Mouse (Mus musculus): ENCODE data around the gene Naip6. TPM values are rescaled to one million over a fixed set of nuclear protein-coding genes. Genes with fewer than 3 reads are reported as not detected.
"Not testable (repeated sequence)": the region's sequence is repeated elsewhere in the genome, so short reads cannot be mapped to it uniquely, and the experiment has no call there.

The Naip6 gene
- polyA plus RNA-seq (2015; fragmentation: Nextera tagmentation; extraction: Ambion mirVana) = 0.29 and 0.44 TPM in 2 replicates

DNA sequence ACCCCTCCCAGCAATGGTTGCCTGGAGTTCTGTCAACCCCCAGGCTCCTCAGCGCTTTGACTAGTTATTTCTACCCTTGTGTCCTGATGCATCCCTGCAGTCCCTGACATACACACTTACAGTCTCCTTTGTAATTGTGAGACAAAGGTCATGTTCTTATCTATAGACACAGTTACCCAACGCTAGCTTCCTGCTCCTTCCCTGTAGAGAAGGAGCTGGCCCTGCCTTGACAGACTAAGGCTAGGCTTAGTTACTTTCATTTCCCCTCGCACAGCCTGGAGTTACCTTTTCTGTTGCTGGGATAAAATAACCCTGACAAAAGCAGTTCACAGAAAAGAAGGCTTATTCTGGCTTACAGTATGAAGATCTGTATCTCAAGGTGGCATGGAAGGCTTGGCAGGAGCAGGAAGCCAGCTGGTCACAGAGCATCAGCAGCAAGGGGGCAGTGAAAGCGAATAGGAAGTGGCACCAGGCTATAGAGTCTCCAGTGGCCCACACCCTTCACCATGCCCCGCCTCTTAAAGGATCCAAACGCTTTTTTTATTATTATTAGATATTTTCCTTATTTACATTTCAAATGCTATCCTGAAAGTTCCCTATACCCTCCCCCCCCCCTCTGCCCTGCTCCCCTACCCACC is at the start of gene Naip6:
Naip6 (minus strand) TSS at position 419 of the 638 bp plus-strand sequence.
- H3K4me2 ChIP-seq (ENCODE audit: low read depth, low read length); H3K27me3 ChIP-seq (ENCODE audit: control insufficient read depth, insufficient read depth, low read depth, low read length); H3K36me3 ChIP-seq (ENCODE audit: control insufficient read depth, insufficient read depth); H3K27ac ChIP-seq (ENCODE audit: low read length); H3K9me3 ChIP-seq (replicated peaks; ENCODE audit: control insufficient read depth, low read length); H3K4me3 ChIP-seq (ENCODE audit: low read depth, low read length); H3K4me1 ChIP-seq (ENCODE audit: control insufficient read depth, low read depth, low read length); H3K9ac ChIP-seq (ENCODE audit: low read depth, low read length): not testable (repeated sequence)
- 30% methylated on average over 6 of the region's 6 CpGs for WGBS (ENCODE audit: insufficient replicate concordance)
- peak; percentile 39; the same call in 1 of the 2 replicates for ATAC-seq (ENCODE audit: low read depth)

DNA sequence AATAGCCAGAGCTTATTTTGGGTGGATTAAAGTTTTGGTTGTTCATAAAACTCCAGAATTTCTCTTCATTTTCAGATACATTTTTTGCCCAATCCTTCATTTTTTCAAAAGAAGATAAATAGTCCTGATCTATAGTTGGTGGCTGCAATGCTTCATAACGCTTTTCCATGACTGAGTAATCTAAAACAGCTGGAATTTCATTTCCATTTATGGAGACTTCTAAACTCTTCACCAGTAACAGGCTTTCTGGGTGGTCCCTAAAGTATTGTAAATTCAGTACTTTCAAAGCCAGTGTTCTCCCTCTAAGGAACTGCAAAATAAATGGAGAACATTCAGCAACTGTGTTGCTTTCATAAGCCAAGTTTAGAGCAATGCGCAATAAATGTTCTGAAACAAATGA is 34.8 kb upstream of the Naip6 start:
- H3K27me3 ChIP-seq (ENCODE audit: control insufficient read depth, insufficient read depth, low read depth, low read length); H3K36me3 ChIP-seq (ENCODE audit: control insufficient read depth, insufficient read depth); ATAC-seq (ENCODE audit: low read depth); H3K9me3 ChIP-seq (replicated peaks; ENCODE audit: control insufficient read depth, low read length); H3K4me1 ChIP-seq (ENCODE audit: control insufficient read depth, low read depth, low read length); H3K4me3 ChIP-seq (ENCODE audit: low read depth, low read length); H3K9ac ChIP-seq (ENCODE audit: low read depth, low read length); H3K27ac ChIP-seq (ENCODE audit: low read length); H3K4me2 ChIP-seq (ENCODE audit: low read depth, low read length): not testable (repeated sequence)
- WGBS (ENCODE audit: insufficient replicate concordance) = 61% methylated on average over 2 of the region's 2 CpGs

DNA sequence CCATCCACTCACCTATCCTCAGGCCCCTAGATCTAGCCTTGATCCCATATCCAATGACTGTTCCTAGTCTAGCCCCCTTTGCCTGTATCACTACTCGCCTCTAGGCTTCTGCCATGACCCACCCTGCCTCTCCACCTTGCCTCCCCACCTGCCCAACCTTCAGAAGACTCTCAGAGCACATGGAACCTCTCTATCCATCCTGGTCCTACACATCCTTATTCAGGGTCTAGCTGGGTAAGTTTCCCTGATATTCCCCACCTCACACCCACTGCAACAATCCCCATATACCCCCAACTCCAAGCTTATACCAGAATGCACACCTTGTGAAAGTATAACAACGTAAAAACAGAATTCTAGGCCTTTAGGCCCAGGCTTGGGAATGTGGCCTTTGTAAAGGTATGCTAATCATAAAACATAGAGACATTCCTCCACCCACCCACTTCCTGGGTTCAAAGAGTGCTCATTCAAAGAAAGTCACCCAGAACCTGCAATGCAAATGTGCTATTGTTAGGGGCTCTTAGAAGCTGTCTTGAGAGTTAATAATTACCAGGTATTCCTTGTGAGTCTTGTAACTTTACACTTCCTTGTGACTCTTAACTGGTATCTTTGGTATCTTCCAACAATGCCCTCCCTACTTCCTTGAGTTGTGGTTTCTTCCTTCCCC is 32.2 kb upstream of the Naip6 start:
- not testable (repeated sequence) for H3K4me3 ChIP-seq (ENCODE audit: low read depth, low read length); H3K9ac ChIP-seq (ENCODE audit: low read depth, low read length); H3K4me1 ChIP-seq (ENCODE audit: control insufficient read depth, low read depth, low read length); H3K36me3 ChIP-seq (ENCODE audit: control insufficient read depth, insufficient read depth); H3K4me2 ChIP-seq (ENCODE audit: low read depth, low read length); ATAC-seq (ENCODE audit: low read depth); H3K9me3 ChIP-seq (replicated peaks; ENCODE audit: control insufficient read depth, low read length); H3K27me3 ChIP-seq (ENCODE audit: control insufficient read depth, insufficient read depth, low read depth, low read length); H3K27ac ChIP-seq (ENCODE audit: low read length)
- WGBS (ENCODE audit: insufficient replicate concordance) = 32% methylated on average over 1 of the region's 2 CpGs

DNA sequence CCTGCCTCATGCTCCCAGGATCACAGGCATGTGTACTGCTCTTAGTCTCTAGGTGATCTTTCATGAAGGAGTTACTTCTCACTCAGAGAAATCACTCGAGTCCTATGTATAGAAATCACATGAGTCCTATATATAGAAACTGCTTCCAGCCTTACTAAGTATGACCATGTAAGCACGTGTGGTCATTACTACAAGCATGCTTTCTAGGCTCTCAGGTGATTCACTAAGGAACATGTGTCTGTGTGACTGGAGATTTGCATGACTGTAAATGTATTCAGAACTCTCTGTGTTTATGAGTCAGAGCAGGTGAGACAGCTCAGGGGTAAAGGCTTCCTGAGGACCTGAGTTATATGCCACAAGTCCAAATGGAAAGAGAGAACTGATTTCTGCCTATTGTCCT is 24.3 kb upstream of the Naip6 start:
- Histone ChIP-seq H3K9me3 (replicated peaks; ENCODE audit: control insufficient read depth, low read length) (no peaks in the 10 kb centered on the region), H3K4me2 (ENCODE audit: low read depth, low read length) (no peak overlapping the region), H3K9ac (ENCODE audit: low read depth, low read length) (no peak overlapping the region), H3K27me3 (ENCODE audit: control insufficient read depth, insufficient read depth, low read depth, low read length) (no peaks in the 10 kb centered on the region), H3K4me1 (ENCODE audit: control insufficient read depth, low read depth, low read length) (no peaks in the 10 kb centered on the region), H3K4me3 (ENCODE audit: low read depth, low read length) (no peak overlapping the region), H3K36me3 (ENCODE audit: control insufficient read depth, insufficient read depth) (no peaks in the 10 kb centered on the region), H3K27ac (ENCODE audit: low read length) (no peak overlapping the region)
- ATAC-seq (ENCODE audit: low read depth) = no peak
- 39% methylated on average over 2 of the region's 2 CpGs for WGBS (ENCODE audit: insufficient replicate concordance)

DNA sequence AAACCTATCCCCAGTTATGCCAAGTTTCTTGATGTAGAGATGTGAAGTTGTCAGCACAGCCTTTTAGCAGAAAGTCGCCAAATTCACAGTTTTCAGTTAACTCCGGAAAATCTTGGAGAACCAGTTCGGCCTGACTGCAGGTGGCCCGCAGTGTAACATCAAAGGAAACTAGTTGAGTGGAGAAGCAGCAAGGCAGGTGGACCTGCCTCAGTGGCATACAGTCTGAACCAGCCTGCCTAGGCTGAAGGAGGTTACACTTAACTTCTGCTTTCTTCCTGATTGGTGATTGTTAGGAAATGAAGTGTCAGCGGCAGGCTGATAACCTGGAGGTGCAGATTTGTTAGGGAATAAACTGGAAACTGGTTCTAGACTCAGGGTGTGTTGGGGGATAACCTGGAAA is 14.3 kb upstream of the Naip6 start:
- not testable (repeated sequence) for ATAC-seq (ENCODE audit: low read depth); H3K27me3 ChIP-seq (ENCODE audit: control insufficient read depth, insufficient read depth, low read depth, low read length)

DNA sequence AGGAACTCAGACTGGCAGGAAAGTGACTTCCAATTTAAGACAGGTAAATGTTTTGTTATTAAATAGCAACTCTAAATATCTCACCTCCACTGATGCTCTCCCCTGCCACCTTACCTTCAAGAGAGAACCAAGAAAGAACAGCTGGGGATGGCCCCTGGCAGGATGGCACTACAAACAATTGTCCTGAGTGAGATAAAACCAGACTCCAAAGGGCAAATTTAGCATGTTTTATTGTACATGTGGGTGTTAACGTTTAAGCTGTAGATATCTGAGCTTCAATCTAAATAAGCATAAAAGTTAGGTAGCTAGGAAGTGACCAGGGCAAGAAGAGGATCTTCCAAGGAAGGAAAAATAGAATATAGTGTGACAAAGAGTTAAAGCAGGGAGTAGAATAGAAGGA is 11.4 kb upstream of the Naip6 start:
- H3K4me3 ChIP-seq (ENCODE audit: low read depth, low read length); H3K27me3 ChIP-seq (ENCODE audit: control insufficient read depth, insufficient read depth, low read depth, low read length); H3K4me1 ChIP-seq (ENCODE audit: control insufficient read depth, low read depth, low read length); H3K9ac ChIP-seq (ENCODE audit: low read depth, low read length); H3K27ac ChIP-seq (ENCODE audit: low read length); H3K4me2 ChIP-seq (ENCODE audit: low read depth, low read length); H3K36me3 ChIP-seq (ENCODE audit: control insufficient read depth, insufficient read depth); H3K9me3 ChIP-seq (replicated peaks; ENCODE audit: control insufficient read depth, low read length); ATAC-seq (ENCODE audit: low read depth): not testable (repeated sequence)
- 36% methylated on average over 1 of the region's 1 CpGs for WGBS (ENCODE audit: insufficient replicate concordance)

More for the DNA sequence above, 14.3 kb upstream of the Naip6 start:
- H3K36me3 ChIP-seq (ENCODE audit: control insufficient read depth, insufficient read depth); H3K4me1 ChIP-seq (ENCODE audit: control insufficient read depth, low read depth, low read length); H3K9me3 ChIP-seq (replicated peaks; ENCODE audit: control insufficient read depth, low read length); H3K4me2 ChIP-seq (ENCODE audit: low read depth, low read length); H3K27ac ChIP-seq (ENCODE audit: low read length); H3K9ac ChIP-seq (ENCODE audit: low read depth, low read length); H3K4me3 ChIP-seq (ENCODE audit: low read depth, low read length): not testable (repeated sequence)
- 19% methylated on average over 5 of the region's 5 CpGs for WGBS (ENCODE audit: insufficient replicate concordance)

DNA sequence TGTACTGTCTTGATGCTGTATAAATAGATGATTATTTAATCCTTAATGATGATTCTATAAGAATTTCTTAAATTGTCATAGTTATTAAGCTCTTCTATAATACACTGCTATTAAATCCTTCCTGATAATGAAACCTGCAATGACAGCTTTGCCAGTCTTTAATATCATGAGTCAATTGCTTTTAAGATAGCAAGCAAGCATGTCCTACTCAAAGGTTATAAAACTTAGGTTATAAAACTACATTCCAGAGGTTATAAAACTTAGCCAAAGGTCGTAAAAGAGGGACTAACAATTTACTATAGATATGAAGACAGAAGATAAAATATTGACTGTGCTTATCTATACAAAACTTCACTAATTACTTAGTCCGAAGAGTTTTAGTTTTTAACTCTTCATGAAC is 10.6 kb upstream of the Naip6 start:
- ATAC-seq (ENCODE audit: low read depth); H3K4me1 ChIP-seq (ENCODE audit: control insufficient read depth, low read depth, low read length); H3K27me3 ChIP-seq (ENCODE audit: control insufficient read depth, insufficient read depth, low read depth, low read length); H3K36me3 ChIP-seq (ENCODE audit: control insufficient read depth, insufficient read depth); H3K9ac ChIP-seq (ENCODE audit: low read depth, low read length); H3K9me3 ChIP-seq (replicated peaks; ENCODE audit: control insufficient read depth, low read length); H3K27ac ChIP-seq (ENCODE audit: low read length); H3K4me2 ChIP-seq (ENCODE audit: low read depth, low read length); H3K4me3 ChIP-seq (ENCODE audit: low read depth, low read length): not testable (repeated sequence)
- 36% methylated on average over 2 of the region's 2 CpGs for WGBS (ENCODE audit: insufficient replicate concordance)

DNA sequence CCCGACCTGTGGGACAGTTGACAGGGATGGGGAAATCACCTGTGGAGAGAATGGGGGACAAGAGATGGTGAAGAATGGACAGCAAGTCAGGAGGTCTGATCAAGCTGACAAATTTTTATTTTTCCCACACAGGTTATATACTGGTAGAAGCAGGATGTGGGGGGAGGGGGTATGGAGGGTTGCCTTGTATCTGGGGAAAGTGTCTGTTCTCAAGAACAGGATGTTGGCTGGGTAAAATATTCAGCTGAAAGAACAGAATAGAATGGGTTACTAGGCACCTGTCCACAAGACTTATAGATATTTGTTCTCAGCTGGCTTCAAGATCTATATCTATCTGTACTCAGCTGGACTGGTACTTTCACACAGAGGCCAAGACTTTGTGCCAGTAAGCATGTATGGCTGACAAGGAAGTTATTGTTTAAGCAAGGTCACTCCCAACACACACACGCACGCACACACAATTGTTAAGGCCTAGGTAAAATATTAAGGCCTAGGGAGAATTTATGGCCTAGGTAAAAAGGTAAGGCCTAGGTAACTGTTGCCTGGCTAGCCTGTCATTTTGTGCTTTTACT is 4.9 kb upstream of the Naip6 start:
- not testable (repeated sequence) for H3K9ac ChIP-seq (ENCODE audit: low read depth, low read length); H3K9me3 ChIP-seq (replicated peaks; ENCODE audit: control insufficient read depth, low read length); ATAC-seq (ENCODE audit: low read depth); H3K27ac ChIP-seq (ENCODE audit: low read length); H3K4me3 ChIP-seq (ENCODE audit: low read depth, low read length); H3K36me3 ChIP-seq (ENCODE audit: control insufficient read depth, insufficient read depth); H3K4me2 ChIP-seq (ENCODE audit: low read depth, low read length); H3K27me3 ChIP-seq (ENCODE audit: control insufficient read depth, insufficient read depth, low read depth, low read length); H3K4me1 ChIP-seq (ENCODE audit: control insufficient read depth, low read depth, low read length)
- WGBS (ENCODE audit: insufficient replicate concordance) = 74% methylated on average over 3 of the region's 3 CpGs

DNA sequence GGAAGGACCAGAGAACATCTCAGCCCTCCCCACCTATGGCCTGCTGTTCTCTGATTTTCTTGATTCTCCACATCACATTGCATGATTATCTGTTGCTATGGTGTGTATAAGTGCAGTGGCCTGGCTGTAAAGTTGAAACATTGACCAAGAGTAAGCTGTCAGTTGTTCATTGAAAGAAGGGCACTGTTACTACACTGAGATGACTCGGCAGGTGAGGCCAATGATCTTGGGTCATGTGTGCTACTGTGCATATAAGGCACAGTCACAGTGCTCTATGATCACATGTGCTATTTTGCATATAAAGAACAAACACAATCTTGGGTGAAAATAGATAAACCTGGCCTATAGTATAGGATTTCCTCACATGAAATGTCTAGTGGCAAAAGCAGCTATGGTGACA is 32.9 kb downstream of the Naip6 start:
- WGBS (ENCODE audit: insufficient replicate concordance) = 47% methylated on average over 1 of the region's 1 CpGs
- ATAC-seq (ENCODE audit: low read depth) = no peak
- Histone ChIP-seq H3K27me3 (ENCODE audit: control insufficient read depth, insufficient read depth, low read depth, low read length) (no peaks in the 10 kb centered on the region), H3K27ac (ENCODE audit: low read length) (no peak overlapping the region), H3K9ac (ENCODE audit: low read depth, low read length) (no peak overlapping the region), H3K4me3 (ENCODE audit: low read depth, low read length) (no peak overlapping the region), H3K4me1 (ENCODE audit: control insufficient read depth, low read depth, low read length) (no peaks in the 10 kb centered on the region), H3K36me3 (ENCODE audit: control insufficient read depth, insufficient read depth) (no peaks in the 10 kb centered on the region), H3K9me3 (replicated peaks; ENCODE audit: control insufficient read depth, low read length) (no peaks in the 10 kb centered on the region), H3K4me2 (ENCODE audit: low read depth, low read length) (no peak overlapping the region)
